Mouse (Mus musculus) erythroblast, embryonic 14.5 days (primary cell): ENCODE results near the gene Fgfr2. TPM values are rescaled to one million over a fixed set of nuclear protein-coding genes. Genes with fewer than 3 reads are reported as not detected.

Source experiments
- H3K27me3 ChIP-seq: 2 replicates; pipeline ENCODE4 v1.6.1; 2012; ENCODE audit warnings: inconsistent platforms; ENCODE audit not compliant: control insufficient read depth
- H3K36me3 ChIP-seq: 2 replicates; pipeline ENCODE4 v1.6.1; 2012; ENCODE audit warnings: mild to moderate bottlenecking, inconsistent platforms; ENCODE audit not compliant: control insufficient read depth
- H3K4me1 ChIP-seq: 2 replicates; pipeline ENCODE4 v1.6.1; 2012; ENCODE audit warnings: inconsistent platforms; ENCODE audit not compliant: control insufficient read depth
- H3K4me3 ChIP-seq: replicated peaks from 2 replicates; pipeline ENCODE3; 2012; ENCODE audit warnings: moderate library complexity, mild to moderate bottlenecking, inconsistent platforms
- H3K9me3 ChIP-seq: 2 replicates; pipeline ENCODE4 v1.6.1; 2012; ENCODE audit warnings: low read length, inconsistent platforms, mixed read lengths; ENCODE audit not compliant: control insufficient read depth
- GATA1 ChIP-seq: IDR thresholded peaks from 2 replicates; pipeline ENCODE4 v1.6.1; 2012; ENCODE audit warnings: low read length, inconsistent platforms, mixed read lengths
- TAL1 ChIP-seq: IDR thresholded peaks from 3 replicates; pipeline ENCODE4 v1.6.1; 2012; ENCODE audit warnings: low read length, inconsistent platforms, mixed read lengths
- polyA plus RNA-seq: library from polyadenylated mRNA; stranded (reverse); fragments of >175 nt; gene quantifications from 2 replicates; pipeline ENCODE4 v1.2.3, GENCODE M21; 2012

The Fgfr2 gene
- polyA plus RNA-seq, 1 experiment: not detected

DNA sequence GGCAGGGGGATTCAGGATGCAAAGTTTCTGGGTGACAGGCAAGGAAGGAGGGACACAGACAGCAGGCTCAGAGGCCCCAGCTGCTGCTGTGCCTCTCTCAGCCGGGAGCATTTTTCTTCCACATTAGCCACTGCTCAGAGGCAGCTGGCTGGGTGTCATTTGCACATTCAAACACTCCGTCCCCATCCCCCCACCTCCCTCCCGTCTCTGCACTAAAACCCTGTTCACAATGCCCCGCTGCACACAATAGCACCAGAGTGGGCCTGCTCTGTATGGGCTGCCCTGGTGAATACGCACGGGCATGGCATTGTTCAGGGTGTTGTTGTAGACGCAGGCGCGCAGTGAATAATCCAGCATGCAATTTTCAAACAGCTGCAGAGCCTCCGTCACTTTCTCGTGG lies 875.6 kb downstream of the Fgfr2 start:
- TF ChIP-seq GATA1: no peak
- TF ChIP-seq TAL1: no peak
- peaks cover 2% of the 10 kb centered on the region; the same call in 1 of the 2 replicates for H3K4me1 ChIP-seq
- H3K27me3 ChIP-seq: no peaks in the 10 kb centered on the region
- H3K4me3 ChIP-seq: no peak overlapping the region
- H3K9me3 ChIP-seq: no peaks in the 10 kb centered on the region
- peaks cover 24% of the 10 kb centered on the region for H3K36me3 ChIP-seq

DNA sequence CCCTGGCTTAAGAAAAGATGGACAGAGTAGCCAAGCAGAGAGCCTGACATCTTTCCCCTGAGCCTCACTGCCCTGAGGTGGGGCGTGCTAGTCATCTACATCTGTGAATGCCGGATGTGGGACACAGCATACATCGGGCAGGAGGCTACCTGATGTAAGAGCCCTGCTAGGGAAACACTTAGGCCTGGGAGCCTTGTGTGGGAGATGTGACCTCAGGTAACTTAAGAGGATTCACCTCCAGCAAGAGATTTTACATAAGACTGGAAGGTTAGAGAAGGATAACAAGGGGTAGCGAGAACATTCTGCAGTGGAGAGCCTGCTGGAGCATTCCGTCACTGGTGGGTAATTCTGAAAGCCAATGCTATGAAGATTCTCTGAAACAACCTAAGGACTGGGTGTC lies 876.1 kb downstream of the Fgfr2 start:
- H3K36me3 ChIP-seq: peaks cover 24% of the 10 kb centered on the region
- H3K27me3 ChIP-seq: no peaks in the 10 kb centered on the region
- no peak overlapping the region for H3K4me3 ChIP-seq
- no peaks in the 10 kb centered on the region for H3K9me3 ChIP-seq
- TF ChIP-seq GATA1 (no peak), TAL1 (no peak)
- H3K4me1 ChIP-seq: peaks cover 2% of the 10 kb centered on the region; the same call in 1 of the 2 replicates

DNA sequence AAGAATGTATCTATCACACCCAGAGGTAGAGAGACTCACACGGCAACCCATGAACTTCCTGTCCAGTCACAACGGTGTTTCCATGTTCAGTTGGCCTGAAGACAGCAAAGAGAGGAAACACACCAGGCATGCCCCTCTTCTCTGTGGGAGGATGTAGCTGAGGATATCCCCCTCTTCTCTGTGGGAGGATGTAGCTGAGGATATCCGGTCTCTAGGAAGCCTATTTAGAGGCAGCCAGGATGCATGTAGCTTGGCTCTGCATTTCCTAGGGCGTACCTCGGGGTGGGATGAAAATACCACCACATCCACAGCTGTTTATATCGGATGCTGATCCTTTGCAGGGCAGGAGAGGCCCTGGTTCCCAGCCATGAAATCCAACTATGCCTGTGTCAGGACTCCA lies 877.4 kb downstream of the Fgfr2 start:
- no peak for TF ChIP-seq GATA1
- TF ChIP-seq TAL1: no peak
- no peaks in the 10 kb centered on the region for H3K9me3 ChIP-seq
- no peaks in the 10 kb centered on the region for H3K27me3 ChIP-seq
- no peak overlapping the region for H3K4me3 ChIP-seq
- H3K4me1 ChIP-seq: peaks cover 2% of the 10 kb centered on the region; the same call in 1 of the 2 replicates
- H3K36me3 ChIP-seq: peaks cover 33% of the 10 kb centered on the region

DNA sequence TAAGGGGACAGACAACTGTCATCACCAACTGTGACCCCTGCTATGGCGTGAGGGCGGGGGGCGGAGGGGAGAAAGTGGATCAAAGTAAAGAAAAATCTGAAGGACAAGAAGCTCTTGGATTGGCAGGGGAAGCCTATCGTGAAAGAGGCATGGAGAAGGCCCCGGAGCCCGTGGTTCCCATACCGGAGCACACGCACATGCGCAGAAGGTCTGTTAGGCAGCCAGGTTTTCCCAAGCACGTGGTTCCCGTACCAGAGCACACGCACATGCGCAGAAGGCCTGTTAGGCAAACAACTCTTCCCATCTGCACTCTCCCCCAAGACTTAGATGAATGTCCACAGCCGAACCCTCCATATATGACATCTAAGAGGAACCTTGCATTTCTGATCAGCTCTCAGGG lies 878.5 kb downstream of the Fgfr2 start:
- Histone ChIP-seq H3K27me3 (no peaks in the 10 kb centered on the region), H3K36me3 (peaks cover 36% of the 10 kb centered on the region), H3K9me3 (no peaks in the 10 kb centered on the region), H3K4me3 (no peak overlapping the region), H3K4me1 (peaks cover 2% of the 10 kb centered on the region; the same call in 1 of the 2 replicates)
- TF ChIP-seq GATA1: no peak
- no peak for TF ChIP-seq TAL1

DNA sequence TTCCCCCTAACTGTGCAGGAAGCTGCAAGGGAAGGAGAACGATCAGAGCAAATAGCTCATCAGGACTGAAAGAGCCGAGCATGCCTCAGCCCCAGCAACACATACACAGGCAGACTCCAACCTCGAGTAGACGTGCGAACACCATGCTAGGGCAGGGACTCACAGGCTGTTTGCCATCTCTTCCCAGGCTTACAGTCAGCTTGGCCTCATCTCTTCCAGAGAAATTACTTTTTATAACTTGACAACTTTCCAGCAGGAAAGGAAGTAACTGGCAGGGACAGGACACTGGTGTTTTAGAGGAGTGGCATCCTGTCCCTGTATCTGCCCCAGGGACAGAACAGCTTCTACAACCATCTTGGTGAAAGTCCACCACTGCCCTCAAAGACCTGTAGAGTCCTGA lies 879.9 kb downstream of the Fgfr2 start:
- no peak for TF ChIP-seq TAL1
- Histone ChIP-seq H3K4me1 (peaks cover 2% of the 10 kb centered on the region; the same call in 1 of the 2 replicates), H3K27me3 (no peaks in the 10 kb centered on the region), H3K9me3 (no peaks in the 10 kb centered on the region), H3K4me3 (no peak overlapping the region), H3K36me3 (peaks cover 41% of the 10 kb centered on the region)

DNA sequence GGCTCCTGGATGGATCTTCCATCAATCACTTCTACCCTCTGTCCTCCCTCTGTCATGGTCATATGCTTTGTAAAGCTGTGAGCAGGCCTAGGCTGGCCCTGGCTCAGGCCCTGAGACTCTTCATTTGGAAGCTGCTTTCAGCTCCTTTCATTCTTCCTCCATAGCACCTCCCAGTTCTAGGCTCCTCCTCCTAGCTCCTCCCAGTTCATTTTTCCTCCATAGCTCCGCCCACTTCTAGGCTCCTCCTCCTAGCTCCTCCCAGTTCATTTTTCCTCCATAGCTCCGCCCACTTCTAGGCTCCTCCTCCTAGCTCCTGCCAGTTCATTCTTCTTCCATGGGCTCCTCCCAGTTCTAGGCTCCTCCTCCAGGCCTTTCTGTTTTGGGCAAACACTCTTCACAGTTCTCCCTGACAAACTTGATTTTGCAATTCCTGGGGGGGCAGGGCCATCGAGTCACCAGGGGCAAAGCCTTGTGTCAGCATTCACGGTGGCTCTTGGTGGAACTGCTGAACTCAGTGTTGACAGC lies 880.5 kb downstream of the Fgfr2 start:
- peaks cover 2% of the 10 kb centered on the region; the same call in 1 of the 2 replicates for H3K4me1 ChIP-seq
- peaks cover 46% of the 10 kb centered on the region for H3K36me3 ChIP-seq
- H3K4me3 ChIP-seq: no peak overlapping the region
- no peak for TF ChIP-seq TAL1
- no peak for TF ChIP-seq GATA1
- no peaks in the 10 kb centered on the region for H3K9me3 ChIP-seq
- no peaks in the 10 kb centered on the region for H3K27me3 ChIP-seq

DNA sequence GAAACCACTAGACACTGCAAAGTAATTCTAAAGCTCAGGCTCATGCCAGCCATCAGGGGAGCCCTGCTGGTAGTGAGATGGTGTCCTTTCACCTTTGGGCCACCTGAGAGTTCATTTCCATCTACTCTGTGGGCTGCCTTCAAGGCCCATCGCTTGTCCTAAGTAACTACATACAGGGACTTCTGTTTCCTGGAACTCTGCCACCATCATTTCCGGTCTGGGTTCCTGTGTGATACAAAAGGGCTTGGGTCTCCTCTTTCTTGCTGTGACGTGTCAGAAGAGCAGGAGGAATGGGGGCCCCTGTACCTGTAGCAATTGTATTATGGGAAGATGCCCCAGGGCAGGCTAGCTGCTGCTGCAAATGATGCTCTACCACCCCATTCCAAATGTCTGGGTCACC lies 884.2 kb downstream of the Fgfr2 start:
- Histone ChIP-seq H3K9me3 (no peaks in the 10 kb centered on the region), H3K36me3 (peaks cover 29% of the 10 kb centered on the region), H3K4me1 (peaks cover 2% of the 10 kb centered on the region; the same call in 1 of the 2 replicates), H3K4me3 (no peak overlapping the region), H3K27me3 (no peaks in the 10 kb centered on the region)
- TF ChIP-seq TAL1 (no peak), GATA1 (no peak)

DNA sequence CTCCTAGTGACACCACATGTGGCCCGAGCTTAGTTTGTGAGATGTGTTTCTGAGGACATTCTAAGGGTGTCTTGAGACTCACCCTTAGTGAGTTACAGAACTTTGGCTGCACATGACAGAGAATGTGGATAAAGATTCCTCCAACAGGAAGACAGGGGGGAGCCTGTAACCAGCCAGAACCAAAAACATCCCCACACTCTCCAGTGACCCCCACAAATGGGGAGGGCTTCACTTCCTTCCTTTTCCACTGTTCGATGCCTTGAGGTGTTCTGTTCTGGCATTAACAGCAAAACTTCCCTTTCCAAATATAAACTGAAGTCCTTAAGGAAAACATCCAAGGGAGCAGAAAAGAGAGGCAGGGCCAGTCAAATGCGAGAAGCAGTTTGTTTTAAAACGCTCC lies 886.0 kb downstream of the Fgfr2 start:
- no peaks in the 10 kb centered on the region for H3K9me3 ChIP-seq

DNA sequence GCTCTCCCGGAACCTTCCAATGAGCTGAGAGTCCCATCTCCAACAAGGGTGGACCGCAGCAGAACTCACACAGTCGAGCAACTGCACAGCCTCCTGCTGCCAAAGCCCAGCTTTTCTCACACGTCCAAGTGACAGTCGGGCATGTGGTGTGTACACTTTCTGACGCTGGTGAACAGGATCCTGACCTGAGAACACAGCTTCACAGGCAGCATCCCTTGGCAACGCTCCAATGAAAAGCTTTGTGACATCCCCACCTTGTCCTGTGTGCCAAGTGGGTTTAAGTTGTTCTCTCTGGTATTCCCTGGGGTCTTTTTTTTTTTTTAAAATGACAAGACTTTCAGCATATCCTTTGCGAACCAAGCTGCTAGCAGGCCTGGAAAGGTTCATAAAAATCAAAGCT lies 886.4 kb downstream of the Fgfr2 start:
- no peak for TF ChIP-seq TAL1
- no peak for TF ChIP-seq GATA1
- Histone ChIP-seq H3K36me3 (peaks cover 28% of the 10 kb centered on the region), H3K27me3 (no peaks in the 10 kb centered on the region), H3K9me3 (no peaks in the 10 kb centered on the region), H3K4me1 (no peaks in the 10 kb centered on the region; the same call in 1 of the 2 replicates), H3K4me3 (no peak overlapping the region)

More for the DNA sequence above, 886.0 kb downstream of the Fgfr2 start:
- Histone ChIP-seq H3K27me3 (no peaks in the 10 kb centered on the region), H3K4me1 (no peaks in the 10 kb centered on the region), H3K4me3 (no peak overlapping the region), H3K36me3 (peaks cover 29% of the 10 kb centered on the region)
- TF ChIP-seq TAL1 (no peak), GATA1 (no peak)

DNA sequence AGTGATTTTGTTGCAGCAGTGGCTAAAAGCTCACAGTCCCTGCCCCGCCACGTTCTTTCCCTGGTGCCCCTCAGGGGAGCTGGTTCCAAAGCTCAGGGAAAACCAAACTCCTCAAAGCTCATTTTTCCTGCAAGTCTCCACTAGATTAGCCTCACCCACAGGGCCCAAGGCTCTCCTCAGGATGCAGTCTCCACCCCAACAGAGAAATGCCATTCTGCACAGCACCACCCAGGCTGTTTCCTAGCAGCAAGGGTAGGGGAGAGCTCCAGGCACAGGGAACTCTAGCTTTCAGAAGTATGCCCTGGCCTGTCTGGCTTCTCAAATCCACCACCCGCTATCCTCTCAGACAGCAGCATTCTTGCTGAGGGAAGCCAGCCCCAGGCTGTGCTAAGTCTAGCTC lies 888.9 kb downstream of the Fgfr2 start:
- Histone ChIP-seq H3K36me3 (peaks cover 17% of the 10 kb centered on the region), H3K4me3 (no peak overlapping the region), H3K27me3 (no peaks in the 10 kb centered on the region), H3K4me1 (peaks cover 2% of the 10 kb centered on the region), H3K9me3 (no peaks in the 10 kb centered on the region)
- TF ChIP-seq TAL1 (no peak), GATA1 (no peak)
